Comparison of ENCODE assay signal across 11 mouse cellular contexts in genomic region chr5:21255551-21256132, GRCm38 (mm10).
DNase-seq lines count a peak whose midpoint lies in the region; ATAC-seq lines count a peak whose summit lies in the region.
"Had no signal": no experiment of that assay in that cellular context is flagged by ENCODE, and none has a peak within 500 bp of the region (broad histone marks: within the 10 kb centered on the region; RNA-seq: fewer than 3 reads in every experiment).

No protein-coding gene starts in this region.

- no peak overlapping the region for H3K27ac ChIP-seq in hindbrain, embryonic 12.5 days
- H3K27ac ChIP-seq: embryonic facial prominence, embryonic 15.5 days had no signal

- H3K4me3 ChIP-seq in hindbrain, embryonic 12.5 days = no peak overlapping the region
- H3K4me3 ChIP-seq: embryonic facial prominence, embryonic 15.5 days had no signal

- peak; percentile 69 for DNase-seq in CD4-positive, CD25-positive, alpha-beta regulatory T cell, adult 2 months (ENCODE audit: low read depth, low spot score)
- DNase-seq in MEL-GATA-1-ER (ENCODE audit: extremely low read depth, low read depth) = peak; percentile 90
- DNase-seq in spleen, postnatal 4 days (ENCODE audit: low spot score in 2 of 2) = peak; percentile 53 to 73
- DNase-seq in gastrocnemius, postnatal 10 days = no peak
- DNase-seq in right cerebral cortex, postnatal 10 days (ENCODE audit: low spot score in 2 of 2) = no peak
- DNase-seq: adrenal gland, postnatal 25 days; cerebellum, adult 9-11 months; lung, embryonic 14.5 days had no signal

- H3K4me2 ChIP-seq in hindbrain, embryonic 12.5 days (replicated peaks) = no peak overlapping the region
- H3K4me2 ChIP-seq: embryonic facial prominence, embryonic 15.5 days; lung, embryonic 14.5 days had no signal

- WGBS in hindbrain, embryonic 12.5 days = 86% methylated on average over 5 of the region's 5 CpGs

- no peaks in the 10 kb centered on the region for H3K9me3 ChIP-seq in hindbrain, embryonic 12.5 days (replicated peaks)
- H3K9me3 ChIP-seq: embryonic facial prominence, embryonic 15.5 days had no signal

- peak; percentile 81 for ATAC-seq in megakaryocyte, adult 5-6 weeks (ENCODE audit: poor library complexity, severe bottlenecking)
- ATAC-seq in hindbrain, embryonic 12.5 days (ENCODE audit: low FRiP score) = no peak

- H3K27me3 ChIP-seq in hindbrain, embryonic 12.5 days = no peaks in the 10 kb centered on the region
- H3K27me3 ChIP-seq: embryonic facial prominence, embryonic 15.5 days had no signal

- H3K9ac ChIP-seq in hindbrain, embryonic 12.5 days = no peak overlapping the region
- H3K9ac ChIP-seq: embryonic facial prominence, embryonic 15.5 days; lung, embryonic 14.5 days had no signal

- H3K36me3 ChIP-seq in hindbrain, embryonic 12.5 days = no peaks in the 10 kb centered on the region
- H3K36me3 ChIP-seq: embryonic facial prominence, embryonic 15.5 days had no signal

- H3K4me1 ChIP-seq in hindbrain, embryonic 12.5 days = no peaks in the 10 kb centered on the region

Comparison
In these comparisons a context has a peak if more than half of its experiments do, and no peak if none do; other contexts are left out.
1. DNase-seq: peak in CD4-positive, CD25-positive, alpha-beta regulatory T cell, adult 2 months (single experiment), MEL-GATA-1-ER (single experiment) and spleen, postnatal 4 days (2 of 2); none in gastrocnemius, postnatal 10 days (single experiment) and right cerebral cortex, postnatal 10 days (0 of 2).